ENCODE assay signal across 23 mouse cellular contexts in the genomic region with DNA sequence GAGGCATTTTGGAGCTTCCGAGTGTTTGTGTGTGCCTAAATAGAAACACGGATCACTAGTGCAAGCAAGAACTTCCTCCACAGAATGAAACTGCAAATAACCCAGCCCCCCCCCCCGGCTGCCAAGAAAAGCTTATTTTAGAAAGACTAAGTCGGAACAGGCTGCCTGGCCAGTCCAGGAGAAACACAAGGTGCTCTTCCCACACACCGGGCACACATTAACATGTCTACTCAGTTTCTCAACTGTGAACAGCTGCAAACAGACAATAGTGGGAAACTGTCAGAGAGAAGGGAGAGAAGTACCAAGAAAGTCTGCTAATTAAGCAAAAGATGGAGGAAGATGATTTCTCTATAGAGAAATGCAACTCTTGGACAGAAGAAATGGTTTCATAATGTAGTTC.
DNase-seq lines count a peak whose midpoint lies in the region; ATAC-seq and TF ChIP-seq lines count a peak whose summit lies in the region.
"Had no signal": no experiment of that assay in that cellular context is flagged by ENCODE, and none has a peak within 500 bp of the region (broad histone marks: within the 10 kb centered on the region; RNA-seq: fewer than 3 reads in every experiment).

No protein-coding gene starts in this region.

- no peaks in the 10 kb centered on the region for H3K4me1 ChIP-seq in bone marrow macrophage, adult 2 months (ENCODE audit: control insufficient read depth, insufficient read depth, low read length)
- H3K4me1 ChIP-seq in kidney, embryonic 16.5 days (ENCODE audit: insufficient read depth, low read length) = no peaks in the 10 kb centered on the region
- H3K4me1 ChIP-seq in stomach, postnatal 0 days (replicated peaks; ENCODE audit: control insufficient read depth, insufficient read depth) = no peaks in the 10 kb centered on the region
- H3K4me1 ChIP-seq: embryonic facial prominence, embryonic 12.5 days; hindbrain, embryonic 13.5 days; liver, embryonic 15.5 days had no signal

- no peak overlapping the region for H3K4me2 ChIP-seq in kidney, embryonic 16.5 days (replicated peaks; ENCODE audit: low read depth, low read length)
- no peak overlapping the region for H3K4me2 ChIP-seq in stomach, postnatal 0 days (replicated peaks; ENCODE audit: low read depth)
- H3K4me2 ChIP-seq: embryonic facial prominence, embryonic 12.5 days; hindbrain, embryonic 13.5 days; liver, embryonic 15.5 days had no signal

- WGBS in kidney, embryonic 16.5 days = 53% methylated on average over 5 of the region's 5 CpGs
- 58% methylated on average over 5 of the region's 5 CpGs for WGBS in stomach, postnatal 0 days

- peak overlapping the region; percentile 31 for H3K4me3 ChIP-seq in bone marrow macrophage, adult 2 months (ENCODE audit: insufficient read depth, low read length)
- H3K4me3 ChIP-seq in kidney, embryonic 16.5 days (ENCODE audit: low read length) = no peak overlapping the region
- H3K4me3 ChIP-seq in stomach, postnatal 0 days (ENCODE audit: low read depth, low read length) = no peak overlapping the region
- H3K4me3 ChIP-seq: embryonic facial prominence, embryonic 12.5 days; erythroblast, embryonic 14.5 days; hindbrain, embryonic 13.5 days; liver, embryonic 15.5 days had no signal

- no peak for DNase-seq in frontal cortex, postnatal 14 days (ENCODE audit: low spot score in 2 of 2)
- DNase-seq in layer of hippocampus, adult 11-12 months (ENCODE audit: low spot score) = peak; percentile 12
- no peak for DNase-seq in layer of hippocampus, adult 8-10 months (ENCODE audit: low spot score in 2 of 2)
- peak; percentile 34 to 49 for DNase-seq in left cerebral cortex, postnatal 36 days (ENCODE audit: low spot score in 2 of 2)
- DNase-seq in stomach, postnatal 0 days (ENCODE audit: low spot score) = no peak
- DNase-seq: adrenal gland, adult 2 months; cerebellum, adult 9-11 months; gastrocnemius, postnatal 10 days; heart, adult 11 months; heart, postnatal 14 days; kidney, adult 8-10 months; kidney, postnatal 36 days; midbrain, embryonic 14.5 days; thymus, postnatal 4 days had no signal

- TF ChIP-seq POLR2A in bone marrow macrophage, adult 2 months (IDR thresholded peaks at IDR 0.05; ENCODE audit: borderline replicate concordance, low read depth, low read length) = no peak

- H3K9me3 ChIP-seq in kidney, embryonic 16.5 days (ENCODE audit: low read length) = peaks cover under 1% of the 10 kb centered on the region; the same call in 1 of the 2 replicates
- no peaks in the 10 kb centered on the region for H3K9me3 ChIP-seq in stomach, postnatal 0 days (ENCODE audit: control insufficient read depth, low read length)
- H3K9me3 ChIP-seq: liver, embryonic 15.5 days had no signal

- ATAC-seq in frontal cortex, adult (ENCODE audit: low TSS enrichment) = peak; percentile 95
- no peak for ATAC-seq in kidney, embryonic 16.5 days (ENCODE audit: low FRiP score, low TSS enrichment)
- ATAC-seq in stomach, postnatal 0 days (ENCODE audit: low FRiP score, low TSS enrichment) = no peak
- ATAC-seq: forebrain, embryonic 14.5 days; lung, postnatal 0 days had no signal

- H3K27me3 ChIP-seq in kidney, embryonic 16.5 days (ENCODE audit: insufficient read depth, low read length) = no peaks in the 10 kb centered on the region
- no peaks in the 10 kb centered on the region for H3K27me3 ChIP-seq in stomach, postnatal 0 days (ENCODE audit: control insufficient read depth, insufficient read depth, low read length)
- H3K27me3 ChIP-seq: embryonic facial prominence, embryonic 12.5 days; hindbrain, embryonic 13.5 days; liver, embryonic 15.5 days had no signal

- intact Hi-C loops in left cerebral cortex, postnatal 36 days (cut with DNase I) = loop anchor here (1.0 kb wide), 1 partner anchor 8 kb away; no protein-coding TSS in a partner anchor

- H3K36me3 ChIP-seq in kidney, embryonic 16.5 days (ENCODE audit: insufficient read depth, low read length) = no peaks in the 10 kb centered on the region
- no peaks in the 10 kb centered on the region for H3K36me3 ChIP-seq in stomach, postnatal 0 days (ENCODE audit: control insufficient read depth, insufficient read depth, low read length)
- H3K36me3 ChIP-seq: embryonic facial prominence, embryonic 12.5 days; hindbrain, embryonic 13.5 days; liver, embryonic 15.5 days had no signal

- no peak overlapping the region for H3K9ac ChIP-seq in kidney, embryonic 16.5 days (replicated peaks; ENCODE audit: low read length)
- H3K9ac ChIP-seq in stomach, postnatal 0 days (ENCODE audit: low read length) = no peak overlapping the region
- H3K9ac ChIP-seq: embryonic facial prominence, embryonic 12.5 days; hindbrain, embryonic 13.5 days; liver, embryonic 15.5 days had no signal

- TF ChIP-seq EP300 in stomach, postnatal 0 days (optimal IDR thresholded peaks at IDR 0.05) = no peak

- H3K27ac ChIP-seq in bone marrow macrophage, adult 2 months (ENCODE audit: insufficient read depth, low read depth, low read length) = no peak overlapping the region
- no peak overlapping the region for H3K27ac ChIP-seq in kidney, embryonic 16.5 days (ENCODE audit: low read length)
- no peak overlapping the region for H3K27ac ChIP-seq in stomach, postnatal 0 days (replicated peaks)
- H3K27ac ChIP-seq: embryonic facial prominence, embryonic 12.5 days; hindbrain, embryonic 13.5 days; liver, embryonic 15.5 days had no signal

- no peak for TF ChIP-seq CTCF in bone marrow macrophage, adult 2 months (IDR thresholded peaks at IDR 0.05; ENCODE audit: low read depth, low read length)
- TF ChIP-seq CTCF in stomach, postnatal 0 days (IDR thresholded peaks at IDR 0.05; ENCODE audit: low read depth) = no peak

Comparison
In these comparisons a context has a peak if more than half of its experiments do, and no peak if none do; other contexts are left out.
1. DNase-seq: peak in layer of hippocampus, adult 11-12 months (single experiment) and left cerebral cortex, postnatal 36 days (2 of 2); none in frontal cortex, postnatal 14 days (0 of 2), layer of hippocampus, adult 8-10 months (0 of 2) and stomach, postnatal 0 days (single experiment).